Mouse (Mus musculus) Patski (cell line): Measurements from ENCODE around the gene Pax7. TPM values are rescaled to one million over a fixed set of nuclear protein-coding genes. Genes with fewer than 3 reads are reported as not detected.

Experiments used
- ATAC-seq: fragments of 100-300 bp; one replicate; pipeline ENCODE4 v1.8.0; 2021
- CTCF ChIA-PET: fragments of 350-600 bp; sonication (Branson Sonifier 250); formaldehyde crosslinking; loops from one replicate; lab custom pipeline; 2022; ENCODE audit warnings: inconsistent platforms; lab: Charles Lee
- POLR2A ChIA-PET: fragments of 350-600 bp; sonication (Branson Sonifier 250); formaldehyde crosslinking; loops from one replicate; lab custom pipeline; 2022; ENCODE audit warnings: antibody characterized with exemption, inconsistent platforms; lab: Charles Lee
- DNase-seq: peaks from one replicate; pipeline ENCODE4 v3.0.0-alpha.2; 2011; ENCODE audit warnings: low read depth, low spot score
- H3K27me3 ChIP-seq: fragments of 371-371 bp; one replicate; pipeline ENCODE4 v1.5.1; 2021
- CTCF ChIP-seq: fragments of 100-300 bp; IDR thresholded peaks from one replicate; pipeline ENCODE4 v1.5.1; 2021
- in situ Hi-C: fragments of 300-500 bp; cut with MboI; formaldehyde crosslinking; loops from 3 replicates; pipeline ENCODE4 v1.11.1; 2018; ENCODE audit warnings: low pct_unique_long_range_greater_than_20kb, mixed read lengths
- polyA plus RNA-seq: library from polyadenylated mRNA; unstranded; gene quantifications from one replicate; pipeline ENCODE4 v1.2.3, GENCODE M21; 2021

Gene Pax7
- polyA plus RNA-seq, 1 experiment from 2014 or later, result not detected

- ATAC-seq (no peak), DNase-seq (no peak)
- TF ChIP-seq CTCF, result no peak
- in situ Hi-C loops, result no loop called here
- ChIA-PET CTCF (no interaction called here), POLR2A (no interaction called here)
- H3K27me3 ChIP-seq, result no peaks in the 10 kb centered on the region
Observed at GRCm38 (mm10) chr4:139744765-139745395, 88.4 kb downstream of the Pax7 start.

GRCm38 (mm10) chr4:139743626-139744025 lies 89.7 kb downstream of the Pax7 start:
- TF ChIP-seq CTCF, result no peak
- POLR2A ChIA-PET, result no interaction called here
- no peak for DNase-seq
- in situ Hi-C loops, result no loop called here
- no peak for ATAC-seq
- no peaks in the 10 kb centered on the region for H3K27me3 ChIP-seq
- CTCF ChIA-PET, result no interaction called here

GRCm38 (mm10) chr4:139737035-139737434 lies 96.3 kb downstream of the Pax7 start:
- DNase-seq (no peak), ATAC-seq (no peak)
- TF ChIP-seq CTCF, result no peak
- in situ Hi-C loops, result no loop called here
- POLR2A ChIA-PET, result interaction anchor here (0.7 kb wide), 1 partner anchor 92 kb away, joined by 6 read pairs; no protein-coding TSS in a partner anchor
- H3K27me3 ChIP-seq, result no peaks in the 10 kb centered on the region
- CTCF ChIA-PET, result no interaction called here

GRCm38 (mm10) chr4:139727101-139727500 lies 106.2 kb downstream of the Pax7 start:
- no peak for ATAC-seq
- DNase-seq, result no peak
- POLR2A ChIA-PET, result no interaction called here
- TF ChIP-seq CTCF, result no peak
- H3K27me3 ChIP-seq, result no peaks in the 10 kb centered on the region
- CTCF ChIA-PET, result no interaction called here
- in situ Hi-C loops, result no loop called here

GRCm38 (mm10) chr4:139725421-139725820 lies 107.9 kb downstream of the Pax7 start:
- DNase-seq, result no peak

GRCm38 (mm10) chr4:139724296-139724695 lies 109.0 kb downstream of the Pax7 start:
- H3K27me3 ChIP-seq, result no peaks in the 10 kb centered on the region
- in situ Hi-C loops, result no loop called here
- no peak for DNase-seq
- ChIA-PET CTCF (no interaction called here), POLR2A (no interaction called here)
- no peak for TF ChIP-seq CTCF
- no peak for ATAC-seq

More at GRCm38 (mm10) chr4:139725421-139725820, 107.9 kb downstream of the Pax7 start:
- CTCF ChIA-PET, result no interaction called here
- ATAC-seq, result no peak
- in situ Hi-C loops, result no loop called here
- POLR2A ChIA-PET, result no interaction called here
- no peaks in the 10 kb centered on the region for H3K27me3 ChIP-seq
- no peak for TF ChIP-seq CTCF

- in situ Hi-C loops, result no loop called here
- no peak for TF ChIP-seq CTCF
- ATAC-seq (no peak), DNase-seq (no peak)
- CTCF ChIA-PET, result no interaction called here
- POLR2A ChIA-PET, result no interaction called here
- no peaks in the 10 kb centered on the region for H3K27me3 ChIP-seq
Observed at GRCm38 (mm10) chr4:139718978-139719377, 114.3 kb downstream of the Pax7 start.

GRCm38 (mm10) chr4:139716477-139717169 lies 116.7 kb downstream of the Pax7 start:
- DNase-seq (peak; percentile 94), ATAC-seq (peak; percentile 74)
- TF ChIP-seq CTCF, result no peak
- in situ Hi-C loops, result no loop called here
- no peaks in the 10 kb centered on the region for H3K27me3 ChIP-seq
- ChIA-PET CTCF (interaction anchor here (1.0 kb wide), 1 partner anchor 10 kb away, joined by 3 read pairs; no protein-coding TSS in a partner anchor), POLR2A (no interaction called here)

GRCm38 (mm10) chr4:139715241-139715932 lies 117.9 kb downstream of the Pax7 start:
- DNase-seq (no peak), ATAC-seq (no peak)
- ChIA-PET CTCF (no interaction called here), POLR2A (no interaction called here)
- no peaks in the 10 kb centered on the region for H3K27me3 ChIP-seq
- no peak for TF ChIP-seq CTCF
- in situ Hi-C loops, result no loop called here

- ChIA-PET POLR2A (no interaction called here), CTCF (interaction anchor here (2.0 kb wide), 1 partner anchor 12 kb away, joined by 5 read pairs; no protein-coding TSS in a partner anchor)
- no peak for TF ChIP-seq CTCF
- ATAC-seq (no peak), DNase-seq (no peak)
- H3K27me3 ChIP-seq, result no peaks in the 10 kb centered on the region
- in situ Hi-C loops, result no loop called here
Observed at GRCm38 (mm10) chr4:139710467-139711334, 122.6 kb downstream of the Pax7 start.
